Mouse (Mus musculus) midbrain, embryonic 11.5 days (tissue): ENCODE data around the gene Atg101. TPM values are rescaled to one million over a fixed set of nuclear protein-coding genes. Genes with fewer than 3 reads are reported as not detected.

ENCODE experiments used
- ATAC-seq: fragments of 200-750 bp; cut with Nextera tagmentation; 2 replicates; pipeline ENCODE4 v1.8.0; 2017; ENCODE audit warnings: moderate TSS enrichment, moderate library complexity; ENCODE audit not compliant: low FRiP score
- DNase-seq: peaks from one replicate; pipeline ENCODE4 v3.0.0; 2015; ENCODE audit warnings: low spot score; ENCODE audit errors: missing footprints
- H3K27ac ChIP-seq: fragments of 300-500 bp; sonication (generic); 2 replicates; pipeline ENCODE4 v1.5.1; 2014; ENCODE audit warnings: low read depth, low read length
- H3K27me3 ChIP-seq: fragments of 300-500 bp; sonication (generic); 2 replicates; pipeline ENCODE4 v1.6.1; 2014; ENCODE audit warnings: mild to moderate bottlenecking, low read length, moderate library complexity, mixed read lengths; ENCODE audit not compliant: control insufficient read depth, insufficient read depth
- H3K36me3 ChIP-seq: fragments of 300-500 bp; sonication (generic); 2 replicates; pipeline ENCODE4 v1.6.1; 2014; ENCODE audit warnings: mild to moderate bottlenecking, low read length, moderate library complexity, mixed read lengths; ENCODE audit not compliant: control insufficient read depth, insufficient read depth
- H3K4me1 ChIP-seq: fragments of 300-500 bp; sonication (generic); 2 replicates; pipeline ENCODE4 v1.6.1; 2014; ENCODE audit warnings: low read length; ENCODE audit not compliant: control insufficient read depth, insufficient read depth
- H3K4me2 ChIP-seq: fragments of 300-500 bp; sonication (generic); 2 replicates; pipeline ENCODE4 v1.6.1; 2014; ENCODE audit warnings: mild to moderate bottlenecking, moderate library complexity
- H3K4me3 ChIP-seq: fragments of 300-500 bp; sonication (generic); 2 replicates; pipeline ENCODE4 v1.5.1; 2014; ENCODE audit warnings: low read depth, low read length
- H3K9ac ChIP-seq: fragments of 300-500 bp; sonication (generic); 2 replicates; pipeline ENCODE4 v1.6.1; 2014; ENCODE audit warnings: low read length
- H3K9me3 ChIP-seq: fragments of 300-500 bp; sonication (generic); 2 replicates; pipeline ENCODE4 v1.6.1; 2016; ENCODE audit warnings: low read length; ENCODE audit not compliant: control insufficient read depth
- WGBS: fragments of 180-500 bp; shearing (Covaris S2); extraction: QIAGEN DNeasy Blood & Tissue Kit; methylation state at CpG from one replicate; pipeline ENCODE4 v1.1.7; 2014; 5-methylcytosine and 5-hydroxymethylcytosine counted together
- polyA plus RNA-seq: library from polyadenylated mRNA; unstranded; fragments of >200 nt; fragmentation: Nextera tagmentation; extraction: Ambion mirVana; gene quantifications from 2 replicates; pipeline ENCODE4 v1.2.1, GENCODE M21; 2014

The Atg101 gene
- polyA plus RNA-seq, 1 experiment from 2014 or later, result 67.4 TPM

- H3K9ac ChIP-seq, result no peak overlapping the region
- no peak overlapping the region for H3K4me2 ChIP-seq
- no peak for DNase-seq
- no peak for ATAC-seq
- H3K27ac ChIP-seq, result no peak overlapping the region
- no peaks in the 10 kb centered on the region for H3K4me1 ChIP-seq
- WGBS, result 74% methylated on average over 10 of the region's 10 CpGs
- H3K9me3 ChIP-seq, result no peaks in the 10 kb centered on the region
- no peaks in the 10 kb centered on the region for H3K27me3 ChIP-seq
- H3K36me3 ChIP-seq, result no peaks in the 10 kb centered on the region; the same call in 1 of the 2 replicates
- no peak overlapping the region for H3K4me3 ChIP-seq
These were observed 23.7 kb upstream of the Atg101 start for GRCm38 (mm10) chr15:101260387-101260786.

DNA sequence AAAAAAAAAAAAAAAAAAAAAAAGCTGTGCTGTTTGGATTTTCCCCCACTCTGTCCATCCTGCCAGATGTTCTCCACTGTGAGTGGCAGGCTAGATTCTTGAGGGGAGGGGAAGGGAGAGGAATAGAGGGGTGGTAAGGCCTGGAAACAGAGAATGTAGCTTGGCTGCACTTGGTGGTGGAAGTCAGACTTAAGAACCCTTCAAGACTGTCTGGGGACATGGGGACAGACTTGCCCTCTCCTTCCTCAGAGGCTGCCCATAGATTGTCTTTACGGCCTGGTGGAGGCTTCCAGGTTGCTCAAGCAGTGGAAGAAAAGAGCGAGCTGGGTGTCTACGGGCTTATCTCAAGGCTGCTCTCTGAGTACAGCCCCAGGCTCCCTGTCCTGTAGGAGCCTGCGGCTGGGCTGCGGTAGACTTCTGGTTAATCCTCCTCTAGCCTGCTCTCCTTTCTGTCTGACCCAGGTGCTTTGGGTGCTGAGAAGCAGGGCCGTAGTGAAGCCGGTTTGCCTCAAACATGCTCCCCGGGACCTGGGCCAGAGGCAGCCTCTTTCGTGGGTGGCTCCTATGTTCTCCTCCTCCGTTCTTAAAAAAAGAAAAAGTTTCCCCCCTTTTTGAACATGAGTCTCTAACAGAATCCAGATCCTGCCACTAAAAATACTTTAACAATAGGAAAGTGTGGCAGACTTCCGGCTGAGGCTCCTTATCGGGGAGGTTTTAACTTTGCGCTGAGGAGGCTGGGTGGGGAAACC, 23.0 kb upstream of the Atg101 start:
- Histone ChIP-seq H3K27me3 (peaks cover 2% of the 10 kb centered on the region; the same call in 1 of the 2 replicates), H3K4me3 (no peak overlapping the region), H3K4me1 (peaks cover 1% of the 10 kb centered on the region), H3K36me3 (no peaks in the 10 kb centered on the region; the same call in 1 of the 2 replicates), H3K9ac (no peak overlapping the region), H3K4me2 (no peak overlapping the region), H3K27ac (no peak overlapping the region), H3K9me3 (no peaks in the 10 kb centered on the region)
- no peak for ATAC-seq
- WGBS, result 68% methylated on average over 13 of the region's 13 CpGs
- no peak for DNase-seq

GRCm38 (mm10) chr15:101262502-101262901, 21.6 kb upstream of the Atg101 start:
- Histone ChIP-seq H3K27me3 (peaks cover 16% of the 10 kb centered on the region), H3K9ac (no peak overlapping the region), H3K36me3 (no peaks in the 10 kb centered on the region; the same call in 1 of the 2 replicates), H3K4me3 (no peak overlapping the region), H3K27ac (no peak overlapping the region), H3K4me2 (no peak overlapping the region), H3K4me1 (peaks cover 10% of the 10 kb centered on the region), H3K9me3 (no peaks in the 10 kb centered on the region)
- ATAC-seq (no peak), DNase-seq (no peak)
- WGBS, result 63% methylated on average over 5 of the region's 5 CpGs

- WGBS, result under 1% methylated on average over 46 of the region's 57 CpGs
- H3K9ac ChIP-seq, result peak overlapping the region; percentile 47
- H3K4me3 ChIP-seq, result peak overlapping the region; percentile 44
- peaks cover 19% of the 10 kb centered on the region for H3K27me3 ChIP-seq
- DNase-seq (peak; percentile 93), ATAC-seq (peak; percentile 54)
- H3K27ac ChIP-seq, result no peak overlapping the region
- peak overlapping the region; percentile 85 for H3K4me2 ChIP-seq
- H3K4me1 ChIP-seq, result peaks cover 10% of the 10 kb centered on the region
- H3K36me3 ChIP-seq, result no peaks in the 10 kb centered on the region
- H3K9me3 ChIP-seq, result no peaks in the 10 kb centered on the region
These were observed 17.7 kb upstream of the Atg101 start for GRCm38 (mm10) chr15:101266132-101266963.

- Histone ChIP-seq H3K9me3 (no peaks in the 10 kb centered on the region), H3K27me3 (peaks cover 19% of the 10 kb centered on the region), H3K36me3 (no peaks in the 10 kb centered on the region), H3K9ac (peak overlapping the region; percentile 47; the same call in 1 of the 2 replicates), H3K27ac (no peak overlapping the region), H3K4me3 (peak overlapping the region; percentile 44), H3K4me1 (peaks cover 10% of the 10 kb centered on the region), H3K4me2 (peak overlapping the region; percentile 85)
- DNase-seq, result peak; percentile 90
- 6% methylated on average over 25 of the region's 25 CpGs for WGBS
- no peak for ATAC-seq
These were observed 16.7 kb upstream of the Atg101 start for GRCm38 (mm10) chr15:101267053-101268032.

DNA sequence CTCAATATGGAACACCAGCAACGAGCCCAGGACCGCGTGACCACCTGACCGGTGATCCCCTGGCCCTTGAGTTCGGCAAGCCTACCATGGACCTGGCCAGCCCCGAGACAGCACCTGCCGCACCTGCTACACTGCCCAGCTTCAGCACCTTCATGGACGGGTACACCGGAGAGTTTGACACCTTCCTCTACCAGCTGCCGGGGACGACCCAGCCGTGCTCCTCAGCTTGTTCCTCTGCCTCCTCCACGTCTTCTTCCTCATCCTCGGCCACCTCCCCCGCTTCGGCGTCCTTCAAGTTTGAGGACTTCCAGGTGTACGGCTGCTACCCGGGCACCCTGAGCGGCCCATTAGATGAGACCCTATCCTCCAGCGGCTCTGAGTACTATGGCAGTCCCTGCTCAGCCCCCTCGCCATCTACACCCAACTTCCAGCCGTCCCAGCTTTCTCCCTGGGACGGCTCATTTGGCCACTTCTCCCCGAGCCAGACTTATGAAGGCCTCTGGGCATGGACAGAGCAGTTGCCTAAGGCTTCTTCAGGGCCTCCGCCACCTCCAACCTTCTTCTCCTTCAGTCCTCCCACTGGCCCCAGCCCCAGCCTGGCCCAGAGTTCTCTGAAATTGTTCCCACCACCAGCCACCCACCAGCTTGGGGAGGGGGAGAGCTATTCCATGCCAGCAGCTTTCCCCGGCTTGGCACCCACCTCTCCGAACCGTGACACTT, 13.8 kb upstream of the Atg101 start:
- peaks cover 10% of the 10 kb centered on the region for H3K4me1 ChIP-seq
- peaks cover 19% of the 10 kb centered on the region for H3K27me3 ChIP-seq
- ATAC-seq, result no peak
- no peak overlapping the region for H3K4me2 ChIP-seq
- H3K4me3 ChIP-seq, result no peak overlapping the region
- WGBS, result 90% methylated on average over 29 of the region's 29 CpGs
- no peak overlapping the region for H3K9ac ChIP-seq
- H3K27ac ChIP-seq, result no peak overlapping the region
- H3K9me3 ChIP-seq, result no peaks in the 10 kb centered on the region
- no peaks in the 10 kb centered on the region for H3K36me3 ChIP-seq
- no peak for DNase-seq

GRCm38 (mm10) chr15:101271107-101271506, 13.0 kb upstream of the Atg101 start:
- Histone ChIP-seq H3K36me3 (no peaks in the 10 kb centered on the region), H3K27me3 (peaks cover 17% of the 10 kb centered on the region), H3K9me3 (no peaks in the 10 kb centered on the region), H3K27ac (no peak overlapping the region), H3K4me3 (no peak overlapping the region), H3K9ac (no peak overlapping the region), H3K4me1 (peaks cover 8% of the 10 kb centered on the region), H3K4me2 (no peak overlapping the region)
- 61% methylated on average over 3 of the region's 3 CpGs for WGBS
- DNase-seq (no peak), ATAC-seq (no peak)

DNA sequence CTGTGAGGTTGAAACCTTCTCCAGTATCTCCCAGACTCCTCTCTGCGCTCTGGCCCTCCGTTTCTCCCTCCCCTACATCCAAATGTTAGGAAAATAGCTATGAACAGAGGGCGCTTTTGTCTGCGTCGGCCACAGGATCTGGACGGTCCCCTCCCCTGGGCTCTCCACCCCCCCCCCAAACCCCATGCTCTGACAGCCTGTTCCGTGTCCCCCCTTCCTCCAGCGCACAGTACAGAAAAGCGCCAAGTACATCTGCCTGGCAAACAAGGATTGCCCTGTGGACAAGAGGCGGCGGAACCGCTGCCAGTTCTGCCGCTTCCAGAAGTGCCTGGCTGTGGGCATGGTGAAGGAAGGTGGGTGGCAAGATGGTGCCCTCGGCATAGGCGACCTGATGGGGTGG, 12.6 kb upstream of the Atg101 start:
- H3K4me2 ChIP-seq, result no peak overlapping the region
- H3K9me3 ChIP-seq, result no peaks in the 10 kb centered on the region
- ATAC-seq (no peak), DNase-seq (no peak)
- no peak overlapping the region for H3K27ac ChIP-seq
- peaks cover 13% of the 10 kb centered on the region for H3K27me3 ChIP-seq
- no peaks in the 10 kb centered on the region for H3K36me3 ChIP-seq
- peaks cover 4% of the 10 kb centered on the region for H3K4me1 ChIP-seq
- WGBS, result 88% methylated on average over 15 of the region's 15 CpGs
- H3K4me3 ChIP-seq, result no peak overlapping the region
- no peak overlapping the region for H3K9ac ChIP-seq
